Mouse (Mus musculus): ENCODE measurements around the gene Rfc4.

- no peak for TF ChIP-seq POLR2A (IDR thresholded peaks at IDR 0.05; ENCODE audit: control insufficient read depth, low read depth, low read length)
- no peak for TF ChIP-seq CTCF (IDR thresholded peaks at IDR 0.05; ENCODE audit: control insufficient read depth, insufficient read depth, insufficient replicate concordance, low read depth, low read length)
Measured at GRCm38 (mm10) chr16:23136406-23136970, 9.0 kb upstream of the Rfc4 start.
